Mouse (Mus musculus): ENCODE data around the gene Rnf150. TPM values are rescaled to one million over a fixed set of nuclear protein-coding genes. Genes with fewer than 3 reads are reported as not detected.

The Rnf150 gene
- polyA plus RNA-seq, 3 experiments from 2014 or later: not detected

- no peak for ATAC-seq
These were observed 26.0 kb downstream of the Rnf150 start for GRCm38 (mm10) chr8:82889062-82889720.

- no peak for ATAC-seq
These were observed 31.9 kb downstream of the Rnf150 start for GRCm38 (mm10) chr8:82895091-82895490.

GRCm38 (mm10) chr8:82896796-82897195 lies 33.6 kb downstream of the Rnf150 start:
- no peak for ATAC-seq

- ATAC-seq: no peak
These were observed 34.7 kb downstream of the Rnf150 start for GRCm38 (mm10) chr8:82897628-82898458.

- no peak for ATAC-seq
These were observed 35.3 kb downstream of the Rnf150 start for GRCm38 (mm10) chr8:82898459-82898841.

- ATAC-seq: no peak
These were observed 37.8 kb downstream of the Rnf150 start for GRCm38 (mm10) chr8:82900958-82901357.

GRCm38 (mm10) chr8:82901549-82902138 lies 38.5 kb downstream of the Rnf150 start:
- ATAC-seq: no peak

- ATAC-seq: no peak
These were observed 40.3 kb downstream of the Rnf150 start for GRCm38 (mm10) chr8:82903497-82903896.

- ATAC-seq: no peak
These were observed 44.1 kb downstream of the Rnf150 start for GRCm38 (mm10) chr8:82907271-82907670.

GRCm38 (mm10) chr8:82911436-82911835 lies 48.3 kb downstream of the Rnf150 start:
- ATAC-seq: no peak

GRCm38 (mm10) chr8:82912282-82912681 lies 49.1 kb downstream of the Rnf150 start:
- no peak for ATAC-seq

- ATAC-seq: no peak
These were observed 51.4 kb downstream of the Rnf150 start for GRCm38 (mm10) chr8:82914543-82914942.

GRCm38 (mm10) chr8:82916851-82917539 lies 53.8 kb downstream of the Rnf150 start:
- no peak for ATAC-seq

GRCm38 (mm10) chr8:82917540-82918316 lies 54.6 kb downstream of the Rnf150 start:
- ATAC-seq: no peak

GRCm38 (mm10) chr8:82919676-82920075 lies 56.5 kb downstream of the Rnf150 start:
- no peak for ATAC-seq

- no peak for ATAC-seq
These were observed 57.0 kb downstream of the Rnf150 start for GRCm38 (mm10) chr8:82920124-82920523.

- ATAC-seq: no peak
These were observed 62.1 kb downstream of the Rnf150 start for GRCm38 (mm10) chr8:82925286-82925685.

- no peak for ATAC-seq
These were observed 63.4 kb downstream of the Rnf150 start for GRCm38 (mm10) chr8:82926518-82926917.

- ATAC-seq: no peak
These were observed 68.4 kb downstream of the Rnf150 start for GRCm38 (mm10) chr8:82931554-82931953.

GRCm38 (mm10) chr8:82936162-82936561 lies 73.0 kb downstream of the Rnf150 start:
- ATAC-seq: no peak

- ATAC-seq: no peak
These were observed 73.7 kb downstream of the Rnf150 start for GRCm38 (mm10) chr8:82936866-82937265.

GRCm38 (mm10) chr8:82939912-82940311 lies 76.8 kb downstream of the Rnf150 start:
- no peak for ATAC-seq

Measured in inflammation-experienced regulatory T-cells, adult 6 months (primary cell).